Mouse (Mus musculus) liver, postnatal 0 days (tissue): ENCODE results near the gene Ube2e2. TPM values are rescaled to one million over a fixed set of nuclear protein-coding genes. Genes with fewer than 3 reads are reported as not detected.

ENCODE experiments used
- ATAC-seq: fragments of 200-750 bp; cut with Nextera tagmentation; 2 replicates; pipeline ENCODE4 v1.8.0; 2017; ENCODE audit warnings: mild to moderate bottlenecking, moderate library complexity
- DNase-seq: peaks from one replicate; pipeline ENCODE4 v3.0.0-alpha.2; 2016
- H3K27ac ChIP-seq: fragments of 300-500 bp; sonication (generic); 2 replicates; pipeline ENCODE4 v1.5.1; 2014; ENCODE audit warnings: antibody characterized with exemption, moderate library complexity, mild to moderate bottlenecking, low read depth
- H3K27me3 ChIP-seq: fragments of 300-500 bp; sonication (generic); 2 replicates; pipeline ENCODE4 v1.6.1; 2014; ENCODE audit warnings: low read length, control low read depth, mixed read lengths; ENCODE audit not compliant: insufficient read depth
- H3K36me3 ChIP-seq: fragments of 300-500 bp; sonication (generic); replicated peaks from 2 replicates; pipeline ENCODE4 v1.6.1; 2014; ENCODE audit warnings: mild to moderate bottlenecking, control low read depth, low read length, moderate library complexity, mixed read lengths; ENCODE audit not compliant: insufficient read depth
- H3K4me1 ChIP-seq: fragments of 300-500 bp; sonication (generic); 2 replicates; pipeline ENCODE4 v1.6.1; 2014; ENCODE audit warnings: antibody characterized with exemption, mild to moderate bottlenecking, control low read depth; ENCODE audit not compliant: insufficient read depth
- H3K4me2 ChIP-seq: fragments of 300-500 bp; sonication (generic); 2 replicates; pipeline ENCODE4 v1.6.1; 2014; ENCODE audit warnings: low read depth, mild to moderate bottlenecking, low read length, moderate library complexity, mixed read lengths
- H3K4me3 ChIP-seq: fragments of 300-500 bp; sonication (generic); 2 replicates; pipeline ENCODE4 v1.5.1; 2014; ENCODE audit warnings: low read depth, low read length
- H3K9ac ChIP-seq: fragments of 300-500 bp; sonication (generic); replicated peaks from 2 replicates; pipeline ENCODE4 v1.6.1; 2014; ENCODE audit warnings: mild to moderate bottlenecking, moderate library complexity
- H3K9me3 ChIP-seq: fragments of 300-500 bp; sonication (generic); 2 replicates; pipeline ENCODE4 v1.6.1; 2016; ENCODE audit warnings: mild to moderate bottlenecking, control low read depth, low read length, mixed read lengths
- CTCF ChIP-seq: sonication (generic); IDR thresholded peaks from 2 replicates; pipeline ENCODE4 v1.5.1; 2016; ENCODE audit warnings: antibody characterized with exemption, low read depth
- EP300 ChIP-seq: IDR thresholded peaks from 2 replicates; pipeline ENCODE4 v1.6.1; 2016; ENCODE audit warnings: antibody characterized with exemption, low read depth, mild to moderate bottlenecking
- WGBS: fragments of 180-500 bp; shearing (Covaris S2); extraction: QIAGEN DNeasy Blood & Tissue Kit; methylation state at CpG from one replicate; pipeline ENCODE4 v1.1.7; 2014; ENCODE audit not compliant: insufficient replicate concordance; 5-methylcytosine and 5-hydroxymethylcytosine counted together
- polyA plus RNA-seq: library from polyadenylated mRNA; unstranded; fragments of >200 nt; fragmentation: Nextera tagmentation; extraction: Ambion mirVana; gene quantifications from 2 replicates; pipeline ENCODE4 v1.2.1, GENCODE M21; 2015

The Ube2e2 gene
- polyA plus RNA-seq, 1 experiment from 2014 or later: 24.6 TPM

DNA sequence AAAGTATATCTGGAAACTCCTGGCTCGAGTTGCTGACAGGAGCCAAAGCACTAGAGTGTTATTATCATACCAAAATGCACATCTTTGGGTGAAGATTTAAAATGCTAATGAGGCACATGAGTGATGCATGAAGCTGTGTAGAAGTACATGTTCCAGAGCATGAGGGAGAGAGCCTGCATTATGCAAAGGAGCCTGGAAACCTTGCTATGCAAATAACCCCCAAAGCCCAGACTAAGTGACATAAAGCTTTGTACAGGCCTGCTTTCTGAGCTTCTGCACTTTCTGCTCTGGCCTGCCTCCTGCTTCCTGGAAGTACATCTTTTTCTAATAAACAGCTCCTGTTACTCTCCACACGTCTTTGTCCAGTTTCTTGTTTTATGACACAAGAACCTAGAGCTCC is 363.2 kb downstream of the Ube2e2 start:
- no peaks in the 10 kb centered on the region for H3K36me3 ChIP-seq
- no peak overlapping the region for H3K27ac ChIP-seq
- no peak overlapping the region for H3K9ac ChIP-seq
- no peak for ATAC-seq
- no peak overlapping the region for H3K4me2 ChIP-seq
- H3K4me3 ChIP-seq: no peak overlapping the region
- H3K27me3 ChIP-seq: no peaks in the 10 kb centered on the region
- no peaks in the 10 kb centered on the region for H3K4me1 ChIP-seq
- DNase-seq: no peak
- 41% methylated on average over 2 of the region's 2 CpGs for WGBS
- H3K9me3 ChIP-seq: no peaks in the 10 kb centered on the region
- TF ChIP-seq EP300 (no peak), CTCF (no peak)

DNA sequence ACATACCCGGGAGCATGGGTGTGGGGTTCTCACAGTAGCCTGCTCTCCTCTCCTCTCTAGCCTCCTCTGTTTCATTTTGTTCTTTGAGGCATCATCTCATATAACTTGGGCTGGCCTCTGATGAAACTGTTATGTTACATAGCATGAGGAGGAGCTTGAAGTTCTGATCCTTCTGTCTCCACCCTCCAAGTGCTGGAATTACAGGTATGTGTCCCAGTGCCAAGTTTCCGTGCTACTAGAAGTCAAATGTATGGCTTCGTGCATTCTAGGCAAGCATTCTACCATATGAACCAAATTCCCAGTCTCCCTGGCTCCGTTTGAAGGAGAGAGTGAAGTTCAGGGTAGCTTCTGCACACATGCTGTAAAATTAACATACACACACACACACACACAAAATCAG is 363.6 kb downstream of the Ube2e2 start:
- H3K9me3 ChIP-seq: no peaks in the 10 kb centered on the region
- H3K4me1 ChIP-seq: no peaks in the 10 kb centered on the region
- no peaks in the 10 kb centered on the region for H3K27me3 ChIP-seq
- 72% methylated on average over 4 of the region's 4 CpGs for WGBS
- TF ChIP-seq EP300: no peak
- no peak for TF ChIP-seq CTCF
- no peak overlapping the region for H3K4me2 ChIP-seq
- DNase-seq: no peak
- no peak overlapping the region for H3K4me3 ChIP-seq
- H3K27ac ChIP-seq: no peak overlapping the region
- no peaks in the 10 kb centered on the region for H3K36me3 ChIP-seq
- no peak for ATAC-seq
- H3K9ac ChIP-seq: no peak overlapping the region
